Mouse (Mus musculus): ENCODE measurements around the gene 1520401A03Rik.
A peak's percentile ranks its signal among the peaks of the same experiment; 100 is the strongest.

Gene 1520401A03Rik

DNA sequence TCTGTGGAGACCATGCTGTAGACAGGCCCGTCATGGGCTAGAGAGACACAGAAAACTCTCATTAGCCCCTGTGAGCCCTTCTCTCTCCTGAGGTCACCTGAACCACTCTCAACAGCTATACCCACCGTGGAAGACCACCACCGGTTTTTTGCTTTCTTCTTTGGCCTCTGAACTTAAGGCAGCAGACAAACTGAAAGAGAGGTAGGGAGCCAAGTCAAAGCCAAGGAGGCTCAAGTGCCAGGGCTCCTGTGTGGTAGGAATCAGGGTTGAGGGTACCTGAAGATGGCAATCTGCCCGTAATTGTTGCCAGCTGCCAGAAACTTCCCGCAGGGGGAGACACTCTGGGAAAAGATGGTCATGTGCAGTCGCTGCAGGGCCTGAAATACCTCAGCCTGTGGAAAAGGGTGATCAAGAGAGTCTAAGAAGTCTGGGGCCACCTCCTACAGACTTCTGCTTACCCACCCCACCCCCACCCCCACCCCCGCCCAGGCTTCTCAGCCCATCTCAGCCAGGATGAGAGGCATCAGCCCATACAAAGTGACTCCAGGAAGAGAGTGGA lies 52.0 kb downstream of the 1520401A03Rik start:
- no peak for DNase-seq (ENCODE audit: low spot score)

DNA sequence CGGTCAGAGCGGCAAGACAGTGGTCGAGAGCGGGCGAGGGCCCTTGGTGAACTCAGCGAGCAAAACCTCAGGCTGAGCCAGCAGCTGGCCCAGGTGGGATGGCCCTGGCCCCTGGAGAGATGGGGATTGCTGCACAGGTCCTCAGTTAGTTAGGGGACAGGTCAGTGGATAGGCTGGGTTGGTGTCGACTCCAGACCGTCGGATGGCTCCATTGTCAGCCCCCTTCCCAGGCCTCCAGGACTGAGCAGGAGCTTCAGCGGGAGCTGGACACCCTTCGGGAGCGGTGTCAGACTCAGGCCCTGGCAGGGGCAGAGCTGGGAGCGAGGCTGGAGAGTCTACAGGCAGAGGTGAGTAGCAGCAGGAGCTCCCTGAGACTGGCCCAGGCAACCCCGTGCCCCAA lies 57.1 kb downstream of the 1520401A03Rik start:
- DNase-seq (ENCODE audit: low spot score), result no peak

- peak; percentile 77 for DNase-seq (ENCODE audit: low spot score)
These were observed 58.0 kb downstream of the 1520401A03Rik start for GRCm38 (mm10) chr17:23664556-23665021.

GRCm38 (mm10) chr17:23661526-23661925 lies 61.1 kb downstream of the 1520401A03Rik start:
- DNase-seq (ENCODE audit: low spot score), result peak; percentile 51

GRCm38 (mm10) chr17:23660876-23661200 lies 61.7 kb downstream of the 1520401A03Rik start:
- DNase-seq (ENCODE audit: low spot score), result no peak

DNA sequence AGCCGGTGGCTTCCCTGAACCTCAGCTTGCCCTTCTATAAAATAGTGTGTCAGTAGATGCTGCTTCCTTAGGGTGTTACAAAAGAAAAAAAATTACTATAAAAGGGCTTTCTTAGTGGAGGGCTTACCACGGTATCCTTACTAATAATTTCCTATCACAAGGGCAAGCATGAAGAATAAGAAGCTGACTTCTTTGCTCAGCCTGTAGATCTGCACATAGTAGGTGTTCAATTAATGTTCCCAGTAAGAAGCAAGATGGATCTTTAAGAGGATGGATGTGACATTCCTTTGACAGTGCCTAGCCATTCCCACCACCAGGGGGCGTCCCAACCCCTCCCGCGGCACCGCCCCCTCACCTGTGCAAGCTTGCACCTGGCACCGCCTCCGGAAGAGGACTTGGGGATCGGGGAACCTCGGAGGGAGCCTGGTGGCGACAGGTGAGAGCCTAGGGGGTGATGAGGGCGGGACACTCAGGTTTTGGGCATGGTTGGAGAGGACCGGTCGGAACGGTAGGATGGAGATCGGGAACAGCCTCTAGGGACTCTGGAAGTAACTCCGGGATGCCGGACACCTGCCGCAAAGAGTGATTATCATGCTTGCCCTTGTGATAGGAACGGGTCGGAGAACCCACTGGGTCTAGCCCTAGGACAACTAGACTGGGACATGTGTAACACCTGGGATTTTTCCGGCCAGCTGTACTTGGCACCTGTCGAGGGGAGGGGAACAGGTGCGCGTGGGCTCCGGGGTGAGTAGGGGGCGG lies 62.3 kb downstream of the 1520401A03Rik start, which contains the start of gene Bicdl2:
Gene Bicdl2, plus strand, starts transcription at position 390 of the 759 bp plus-strand sequence.
- no peak for DNase-seq (ENCODE audit: low spot score)

GRCm38 (mm10) chr17:23658450-23658849 lies 64.1 kb downstream of the 1520401A03Rik start:
- DNase-seq (ENCODE audit: low spot score), result no peak

All from retina, embryonic 14.5 days (tissue).